Mouse (Mus musculus) adrenal gland, adult 18-20 months (tissue): ENCODE measurements around the gene Ak4. TPM values are rescaled to one million over a fixed set of nuclear protein-coding genes. Genes with fewer than 3 reads are reported as not detected.
"Not testable (repeated sequence)": the region's sequence is repeated elsewhere in the genome, so short reads cannot be mapped to it uniquely, and the experiment has no call there.

ENCODE experiments used
- DNase-seq, 2 experiments: peaks; one replicate each; pipeline ENCODE4 v3.0.0; 2021 to 2022; ENCODE audit warnings: low spot score in 2 of 2
- total RNA-seq, 2 experiments: library from RNA; stranded (reverse); gene quantifications; 1 replicate in 1 of 2; 2 replicates in 1 of 2; pipeline ENCODE4 v1.2.3; 2021

The Ak4 gene
- total RNA-seq, 2 experiments from 2014 or later = 6.9 to 8.4 TPM

DNA sequence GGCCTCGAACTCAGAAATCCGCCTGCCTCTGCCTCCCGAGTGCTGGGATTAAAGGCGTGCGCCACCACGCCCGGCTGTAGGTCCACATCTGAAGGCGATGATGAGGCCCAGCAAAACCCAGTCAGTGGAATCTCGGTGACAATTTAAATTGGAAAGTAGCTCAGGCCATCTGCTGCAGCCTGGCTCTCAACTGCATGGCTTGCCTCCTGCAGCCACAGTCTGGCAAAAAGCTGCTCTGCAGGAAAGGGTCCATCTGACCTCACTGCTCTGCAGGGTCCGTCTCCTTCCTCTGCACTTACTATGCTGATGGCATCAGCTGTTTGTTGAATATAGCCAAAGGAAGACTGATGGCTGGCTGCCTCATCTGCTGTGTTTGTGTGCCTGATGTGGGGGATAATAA, 3.9 kb downstream of the Ak4 start:
- no peak for DNase-seq

DNA sequence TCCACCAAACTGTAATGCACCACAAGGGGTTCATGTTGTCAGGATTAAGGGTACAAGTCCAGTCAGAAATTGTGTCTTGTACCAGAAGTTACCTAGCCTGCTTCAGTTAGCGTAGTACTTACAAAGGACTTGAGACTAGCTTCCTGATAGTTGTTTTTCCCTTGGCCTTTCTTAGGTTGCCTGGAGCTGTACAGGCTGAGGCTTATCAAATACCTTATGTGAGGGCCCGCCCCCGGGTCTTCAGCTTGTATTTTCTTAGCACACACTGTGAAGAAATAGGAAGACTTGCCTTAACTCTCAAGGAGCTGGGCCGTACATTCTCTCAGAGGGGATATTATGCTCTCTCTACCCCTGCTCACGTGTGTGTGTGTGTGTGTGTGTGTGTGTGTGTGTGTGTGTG, 4.5 kb downstream of the Ak4 start:
- no peak for DNase-seq

DNA sequence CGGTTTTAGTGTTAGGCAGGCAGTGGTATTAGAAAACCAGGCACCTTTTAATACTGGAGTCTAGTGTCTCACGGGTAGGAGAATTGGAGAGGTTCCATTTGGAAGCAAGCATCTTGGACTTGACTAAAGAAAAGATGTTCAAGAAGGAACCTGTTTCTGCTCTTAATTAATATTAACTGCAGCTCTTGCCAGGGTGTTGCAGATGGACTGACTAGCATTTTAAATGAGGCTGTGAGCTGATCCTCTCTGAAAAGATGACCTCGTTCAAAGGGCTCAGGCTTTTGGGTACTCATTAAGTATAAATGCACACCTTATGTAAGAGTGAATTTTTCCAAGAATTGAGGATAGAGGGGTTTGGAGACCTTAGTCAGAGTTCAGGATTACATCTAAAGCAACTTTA, 5.4 kb downstream of the Ak4 start:
- no peak for DNase-seq

DNA sequence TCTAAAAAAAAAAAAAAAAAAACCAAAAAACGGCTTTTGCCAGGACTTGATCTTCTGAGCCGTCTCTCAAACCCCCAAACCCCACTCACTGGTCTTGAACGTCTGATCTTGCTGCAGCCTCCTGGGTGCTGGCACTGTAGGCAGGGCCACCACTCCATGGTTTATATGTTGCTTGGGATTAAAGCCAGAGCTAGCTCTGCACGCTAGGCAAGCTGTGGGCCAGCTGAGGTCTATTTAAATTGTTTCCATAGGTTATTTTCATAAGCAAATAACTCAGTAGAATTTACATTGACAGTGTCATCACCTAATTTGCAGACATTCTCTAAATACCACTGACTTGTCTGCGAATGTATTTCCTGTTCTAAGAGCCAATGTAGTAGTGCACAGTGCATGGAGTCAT, 6.0 kb downstream of the Ak4 start:
- no peak for DNase-seq

- DNase-seq = no peak
These were observed 6.6 kb downstream of the Ak4 start for GRCm38 (mm10) chr4:101425666-101426065.

DNA sequence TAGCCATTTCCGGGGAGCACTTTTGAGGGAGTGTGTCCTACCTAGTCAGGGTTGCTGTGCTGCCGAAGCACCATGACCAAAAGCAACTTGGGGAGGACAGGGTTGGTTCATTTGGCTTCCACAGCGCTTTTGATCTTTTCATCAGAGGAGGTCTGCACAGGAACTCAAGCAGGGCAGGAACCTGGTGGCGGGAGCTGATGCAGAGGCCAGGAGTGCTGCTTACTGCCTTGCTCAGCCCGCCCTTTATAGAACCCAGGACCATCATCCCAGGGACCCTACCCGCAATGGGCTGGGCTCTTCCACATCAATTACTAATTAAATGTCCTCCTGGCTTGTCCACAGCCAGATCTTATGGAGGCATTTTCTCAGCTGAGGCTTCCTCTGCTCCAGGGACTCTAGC, 7.5 kb downstream of the Ak4 start:
- no peak for DNase-seq

- DNase-seq = no peak
These were observed 9.0 kb downstream of the Ak4 start for GRCm38 (mm10) chr4:101427886-101428680.

GRCm38 (mm10) chr4:101429073-101429472, 10.0 kb downstream of the Ak4 start:
- DNase-seq = no peak

DNA sequence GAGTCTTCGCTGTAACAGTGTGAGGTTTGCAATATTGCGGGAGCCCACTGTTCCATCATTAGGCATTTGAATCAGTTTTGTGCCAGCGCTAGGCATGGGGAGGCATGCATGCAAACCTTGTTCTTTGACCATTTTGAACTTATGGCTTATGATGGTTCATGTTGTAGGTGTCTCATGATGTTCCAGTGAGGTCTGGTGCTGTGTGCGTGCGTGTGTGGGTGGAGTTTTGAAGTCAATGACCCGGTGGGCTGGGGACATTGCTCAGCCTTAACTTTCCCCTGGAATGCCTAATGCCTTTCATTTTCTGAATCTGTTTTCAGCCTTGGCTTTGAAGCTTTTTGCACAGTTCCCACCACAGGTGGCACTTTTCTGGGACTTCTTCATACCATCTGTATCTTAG, 10.9 kb downstream of the Ak4 start:
- DNase-seq = no peak

DNA sequence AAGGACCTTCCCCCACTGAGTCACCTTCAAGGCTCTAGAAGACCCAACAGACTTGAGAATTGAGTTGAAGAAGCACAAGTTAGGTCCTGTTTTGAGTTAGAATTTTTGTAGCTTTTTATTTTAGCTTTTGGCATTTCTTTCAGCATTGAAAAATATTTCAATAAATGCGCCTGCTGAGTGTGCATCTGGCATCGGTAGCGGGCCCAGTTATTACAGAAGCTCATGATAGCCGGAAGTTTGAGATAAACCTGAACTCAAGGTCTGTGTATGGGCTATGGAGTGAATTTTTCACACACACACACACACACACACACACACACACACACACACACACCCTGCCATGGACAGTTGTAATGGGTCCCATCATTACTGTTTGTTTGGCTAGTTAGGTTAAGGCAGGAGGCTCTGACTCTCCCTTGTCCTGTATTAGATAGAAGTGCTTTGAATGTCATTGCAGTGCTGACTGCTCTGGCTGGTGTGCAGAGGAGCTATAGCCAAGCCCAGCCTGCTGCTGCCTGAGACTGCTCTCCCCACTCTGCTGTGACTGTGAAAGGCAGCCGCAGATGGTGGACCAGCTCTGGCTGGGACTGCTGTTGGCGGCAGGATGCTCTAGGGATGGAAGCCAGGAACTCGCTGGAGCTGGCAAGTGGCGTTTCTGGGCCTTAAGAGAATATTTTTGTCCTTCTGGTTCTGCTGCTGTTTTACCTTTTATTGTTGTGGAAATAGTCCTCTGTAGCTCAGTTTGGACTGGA, 17.9 kb downstream of the Ak4 start:
- DNase-seq = no peak

DNA sequence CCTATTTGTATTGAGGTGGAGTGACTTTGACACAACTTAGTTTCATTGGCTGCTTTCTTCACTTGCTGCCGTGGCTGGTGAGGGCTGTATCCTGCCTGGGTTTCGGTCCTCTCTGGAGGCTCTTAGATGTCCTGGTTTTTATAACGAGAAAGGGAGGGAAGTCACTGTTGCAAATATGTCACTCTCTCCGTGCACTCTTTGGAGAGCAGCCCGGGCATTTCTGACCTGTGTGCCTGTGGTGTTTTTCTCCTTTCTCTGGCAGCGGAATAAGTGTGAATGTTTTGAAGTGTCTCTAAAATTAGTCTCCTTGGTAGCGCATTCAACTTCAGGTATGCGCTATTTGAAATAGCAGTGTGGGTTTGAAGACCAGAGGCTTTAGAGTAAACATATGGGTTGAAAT, 19.2 kb downstream of the Ak4 start:
- no peak for DNase-seq

DNA sequence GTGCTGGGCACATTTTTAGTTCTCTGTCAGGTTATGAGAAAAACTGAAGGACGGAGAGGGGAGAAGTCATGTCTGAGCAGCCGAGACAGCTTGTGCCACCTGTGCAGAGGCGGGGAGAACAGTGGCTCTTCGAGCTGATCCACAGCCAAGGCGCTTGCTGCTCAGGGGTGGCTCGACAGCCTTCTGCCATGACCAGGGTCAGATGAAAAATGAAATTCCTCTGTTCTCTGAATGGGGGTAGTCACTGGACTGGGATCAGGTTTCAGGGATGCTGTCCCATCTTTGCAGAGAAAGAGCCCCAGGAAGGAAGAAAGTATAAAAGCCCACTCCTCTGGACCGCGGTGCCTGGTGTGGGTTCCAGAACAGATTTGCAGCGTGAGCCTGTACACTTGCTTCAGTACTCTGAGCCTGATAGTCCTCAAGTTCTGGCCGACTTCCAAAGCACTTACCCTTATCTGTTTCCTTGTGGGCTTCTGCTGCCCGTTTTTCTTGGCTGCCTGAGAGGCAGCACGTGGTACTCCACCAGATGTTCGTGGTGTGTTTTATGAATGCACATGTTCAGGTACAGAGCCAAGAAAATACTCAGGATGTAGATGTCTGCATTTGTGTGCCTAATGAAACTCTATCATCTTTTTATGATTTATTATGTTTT, 20.8 kb downstream of the Ak4 start:
- peak in 1 of 2 experiments; percentile 5 for DNase-seq

DNA sequence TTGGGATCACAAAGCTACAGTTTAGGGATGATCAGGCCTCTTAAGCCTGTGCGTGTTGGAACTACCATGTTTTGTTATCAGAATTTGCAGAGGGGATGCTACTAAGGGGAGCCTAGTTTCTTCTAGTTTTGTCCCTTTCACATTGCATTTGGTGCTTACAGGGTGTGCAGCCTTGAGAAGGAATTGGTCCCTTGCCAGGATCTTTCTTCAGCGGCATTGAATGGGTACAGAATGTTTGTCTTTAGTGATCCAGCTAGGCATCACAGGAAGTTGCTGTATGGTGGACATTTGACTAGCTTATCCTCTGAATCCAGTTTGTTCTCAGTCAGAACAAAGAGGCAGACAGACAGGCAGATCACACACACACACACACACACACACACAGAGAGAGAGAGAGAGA, 23.7 kb downstream of the Ak4 start:
- DNase-seq = peak in 1 of 2 experiments; percentile 11

DNA sequence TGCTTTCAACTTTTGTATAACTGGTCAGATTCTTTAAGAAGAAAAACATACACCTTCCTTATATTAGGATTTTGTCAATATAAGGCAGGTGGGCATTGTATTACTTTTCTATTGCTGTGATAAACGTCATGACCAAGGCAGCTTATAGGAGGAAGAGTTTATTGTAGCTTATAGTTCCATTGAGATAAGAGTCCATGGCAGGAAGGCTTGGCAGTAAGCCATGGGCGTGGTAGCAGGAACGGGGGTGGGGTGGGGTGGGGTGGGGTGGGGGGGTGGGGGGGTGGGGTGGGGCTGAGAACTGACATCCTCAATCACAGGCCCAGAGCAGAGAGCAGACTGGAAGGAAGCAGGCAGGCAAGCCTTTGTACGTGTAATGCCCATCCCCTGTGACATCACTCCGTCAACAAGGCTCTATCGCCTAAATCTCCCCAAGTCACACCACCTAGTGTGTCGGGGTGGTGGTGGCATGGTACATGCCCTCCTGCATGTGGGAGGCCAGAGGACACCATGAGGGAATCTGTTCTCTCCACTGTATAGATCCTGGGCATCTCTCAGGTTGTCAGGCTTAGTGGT, 24.4 kb downstream of the Ak4 start:
- DNase-seq = no peak

- DNase-seq = no peak
These were observed 26.6 kb downstream of the Ak4 start for GRCm38 (mm10) chr4:101445660-101446059.

DNA sequence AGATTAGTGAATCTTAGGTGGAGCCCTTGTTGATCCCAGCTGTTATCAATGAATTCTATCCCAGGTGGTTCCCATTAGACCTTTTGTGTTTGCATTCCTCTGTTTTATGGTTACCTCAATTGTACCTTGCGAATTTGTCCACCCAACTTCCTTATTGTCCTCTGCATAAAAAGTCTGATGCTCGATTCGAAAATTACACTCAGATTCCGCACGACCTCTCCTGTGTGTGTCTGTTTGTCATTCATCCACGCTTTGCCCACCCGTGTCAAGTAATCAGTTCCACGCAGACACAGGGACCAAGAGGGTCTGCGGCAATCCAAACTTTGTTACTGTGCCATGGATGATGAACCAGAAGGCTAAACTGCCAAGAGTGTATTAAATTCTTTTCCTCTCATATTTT, 27.5 kb downstream of the Ak4 start:
- DNase-seq = not testable (repeated sequence)

DNA sequence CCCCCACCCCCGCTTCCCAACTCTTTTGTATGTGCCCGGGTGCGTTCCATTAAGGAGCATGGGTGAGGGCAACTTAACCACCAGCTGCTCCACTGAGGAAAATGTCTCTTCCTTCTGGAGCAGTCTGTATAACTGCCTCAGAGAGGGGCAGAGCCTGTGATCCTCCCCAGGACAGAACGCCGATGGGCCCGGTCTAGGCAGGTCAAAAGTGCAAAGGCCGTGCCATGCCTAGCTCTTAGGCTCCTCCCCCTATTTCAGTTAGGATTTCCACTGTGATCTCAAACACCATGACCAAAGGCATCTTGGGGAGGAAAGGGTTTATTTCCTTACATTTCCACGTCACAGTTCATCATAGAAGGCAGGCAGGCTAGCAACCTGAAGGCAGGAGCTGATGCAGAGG, 29.6 kb downstream of the Ak4 start:
- DNase-seq = no peak

- no peak for DNase-seq
These were observed 30.3 kb downstream of the Ak4 start for GRCm38 (mm10) chr4:101449344-101449743.

GRCm38 (mm10) chr4:101450150-101450780, 31.2 kb downstream of the Ak4 start:
- DNase-seq = no peak

DNA sequence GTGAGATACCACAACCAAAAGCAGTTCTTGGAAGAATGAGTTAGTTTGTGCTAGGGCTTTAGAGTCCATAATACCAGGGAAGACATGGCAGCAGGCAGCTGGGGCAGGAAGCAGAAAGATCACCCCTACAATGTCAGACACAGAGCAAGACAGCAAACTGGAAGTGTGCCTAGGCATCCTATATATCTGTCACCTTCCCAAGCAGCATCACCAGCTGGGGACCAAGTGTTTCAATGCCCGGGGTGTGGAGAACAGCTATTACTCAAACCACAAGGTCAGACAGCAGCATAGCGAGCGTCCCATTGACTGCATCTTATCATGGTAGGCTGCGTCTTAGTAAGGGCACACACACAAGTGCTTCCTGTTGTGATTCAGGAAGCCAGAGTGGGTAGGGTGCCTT, 32.0 kb downstream of the Ak4 start:
- no peak for DNase-seq

DNA sequence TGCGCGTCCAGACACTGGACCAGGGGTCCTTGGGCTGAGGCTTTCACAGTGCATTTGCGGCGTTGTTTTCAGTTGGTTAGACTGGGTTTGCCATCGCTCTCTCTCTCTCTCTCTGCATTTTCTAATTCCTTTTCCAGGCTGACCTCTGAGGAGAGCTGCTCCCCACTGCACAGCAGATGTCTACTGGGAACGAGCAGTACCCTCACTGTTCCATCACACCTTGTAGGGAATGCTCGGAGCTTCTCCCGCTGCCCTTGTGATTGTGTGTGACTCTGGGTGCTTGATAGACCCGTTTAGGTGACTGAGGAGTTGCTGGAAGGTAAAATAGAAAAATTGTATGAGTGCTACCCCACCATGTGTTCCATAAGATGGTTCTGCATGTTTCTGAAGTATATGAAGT, 33.8 kb downstream of the Ak4 start:
- no peak for DNase-seq
